Mouse (Mus musculus) R1 (cell line): ENCODE data around the gene Gm11037.

Source experiments
- DNase-seq: peaks from one replicate; pipeline ENCODE4 v3.0.0-alpha.2; 2018; ENCODE audit warnings: low read depth, low spot score

The Gm11037 gene

GRCm38 (mm10) chr2:131148353-131149253, 15.3 kb downstream of the Gm11037 start:
- no peak for DNase-seq

GRCm38 (mm10) chr2:131149254-131149578, 15.9 kb downstream of the Gm11037 start:
- DNase-seq = no peak

GRCm38 (mm10) chr2:131152166-131152730, 19.0 kb downstream of the Gm11037 start:
- DNase-seq = peak; percentile 98

GRCm38 (mm10) chr2:131154036-131154435, 20.7 kb downstream of the Gm11037 start:
- DNase-seq = no peak

GRCm38 (mm10) chr2:131156987-131157386, 23.7 kb downstream of the Gm11037 start:
- DNase-seq = no peak

GRCm38 (mm10) chr2:131159491-131159910, 26.2 kb downstream of the Gm11037 start:
- DNase-seq = no peak

- peak; percentile 99 for DNase-seq
Measured at GRCm38 (mm10) chr2:131159938-131160581, 26.8 kb downstream of the Gm11037 start, which contains the start of gene 1700037H04Rik. TSS of gene 1700037H04Rik (minus strand) at chr2:131160081.

- DNase-seq = no peak
Measured at GRCm38 (mm10) chr2:131160671-131161111, 27.4 kb downstream of the Gm11037 start.

GRCm38 (mm10) chr2:131163924-131164323, 30.6 kb downstream of the Gm11037 start:
- no peak for DNase-seq

- no peak for DNase-seq
Measured at GRCm38 (mm10) chr2:131166172-131166571, 32.9 kb downstream of the Gm11037 start.

GRCm38 (mm10) chr2:131167984-131168383, 34.7 kb downstream of the Gm11037 start:
- DNase-seq = peak; percentile 61

- peak; percentile 81 for DNase-seq
Measured at GRCm38 (mm10) chr2:131168914-131169313, 35.6 kb downstream of the Gm11037 start.

GRCm38 (mm10) chr2:131170936-131171335, 37.6 kb downstream of the Gm11037 start:
- peak; percentile 75 for DNase-seq

GRCm38 (mm10) chr2:131171401-131172104, 38.3 kb downstream of the Gm11037 start:
- DNase-seq = peak; percentile 59

GRCm38 (mm10) chr2:131172322-131172721, 39.0 kb downstream of the Gm11037 start:
- no peak for DNase-seq

GRCm38 (mm10) chr2:131174700-131175099, 41.4 kb downstream of the Gm11037 start:
- DNase-seq = peak; percentile 87

GRCm38 (mm10) chr2:131175286-131175944, 42.1 kb downstream of the Gm11037 start:
- peak; percentile 43 for DNase-seq

GRCm38 (mm10) chr2:131175945-131176309, 42.6 kb downstream of the Gm11037 start:
- no peak for DNase-seq

- DNase-seq = peak; percentile 51
Measured at GRCm38 (mm10) chr2:131176491-131176890, 43.2 kb downstream of the Gm11037 start.

GRCm38 (mm10) chr2:131177932-131178331, 44.6 kb downstream of the Gm11037 start:
- DNase-seq = no peak

- no peak for DNase-seq
Measured at GRCm38 (mm10) chr2:131178828-131179245, 45.5 kb downstream of the Gm11037 start.
